Mouse (Mus musculus) adrenal gland, postnatal 4 days (tissue): ENCODE data around the gene Ick. TPM values are rescaled to one million over a fixed set of nuclear protein-coding genes. Genes with fewer than 3 reads are reported as not detected.
A peak's percentile ranks its signal among the peaks of the same experiment; 100 is the strongest.

Experiments used
- DNase-seq, 2 experiments: peaks; one replicate each; pipeline ENCODE4 v3.0.0; 2021 to 2022; ENCODE audit warnings: low spot score in 2 of 2, mixed read lengths in 2 of 2
- total RNA-seq, 2 experiments: library from RNA; stranded (reverse); gene quantifications; 2 replicates each; pipeline ENCODE4 v1.2.3; 2021

Gene Ick
- total RNA-seq, 2 experiments from 2014 or later = 35.6 to 36.1 TPM

- no peak for DNase-seq
Observed at GRCm38 (mm10) chr9:78188910-78189309, 79.9 kb downstream of the Ick start.

- no peak for DNase-seq
Observed at GRCm38 (mm10) chr9:78190651-78191634, 82.0 kb downstream of the Ick start.

GRCm38 (mm10) chr9:78191736-78192135 lies 82.7 kb downstream of the Ick start:
- DNase-seq = peak in 1 of 2 experiments; percentile 28

- DNase-seq = no peak
Observed at GRCm38 (mm10) chr9:78193902-78194597, 85.1 kb downstream of the Ick start.

GRCm38 (mm10) chr9:78195034-78195433 lies 86.0 kb downstream of the Ick start:
- DNase-seq = no peak

- DNase-seq = no peak
Observed at GRCm38 (mm10) chr9:78197801-78198200, 88.8 kb downstream of the Ick start.

- DNase-seq = no peak
Observed at GRCm38 (mm10) chr9:78204194-78204593, 95.2 kb downstream of the Ick start.

GRCm38 (mm10) chr9:78208956-78209355 lies 100.0 kb downstream of the Ick start:
- no peak for DNase-seq

GRCm38 (mm10) chr9:78210079-78210478 lies 101.1 kb downstream of the Ick start:
- DNase-seq = no peak

- no peak for DNase-seq
Observed at GRCm38 (mm10) chr9:78210821-78211220, 101.8 kb downstream of the Ick start.

- no peak for DNase-seq
Observed at GRCm38 (mm10) chr9:78211521-78211920, 102.5 kb downstream of the Ick start.

GRCm38 (mm10) chr9:78212341-78213049 lies 103.5 kb downstream of the Ick start:
- no peak for DNase-seq

GRCm38 (mm10) chr9:78217074-78217473 lies 108.1 kb downstream of the Ick start:
- DNase-seq = no peak

Other genes starting within 250 kb of the Ick start
- 100 to 1,000 TPM; 226 to 250 TPM for gene Elovl5, start 191.8 kb upstream of the Ick start, total RNA-seq
- gene Gcm1, start 57.3 kb upstream of the Ick start, total RNA-seq = not detected
- 10 to 100 TPM; 64.9 to 66.5 TPM for gene Fbxo9, start 127 bp upstream of the Ick start, total RNA-seq
- 10 to 100 TPM; 55.6 to 61.1 TPM for gene Gsta4, start 73.6 kb downstream of the Ick start, total RNA-seq
- gene Gsta1, start 121.5 kb downstream of the Ick start, total RNA-seq = under 1 TPM in 1 of 2 experiments, not detected in 1; 0.36 TPM
- not detected for gene Gm3776, start 147.9 kb downstream of the Ick start, total RNA-seq
- 1 to 10 TPM in 1 of 2 experiments, not detected in 1; 6.5 TPM for gene Gm10639, start 180.7 kb downstream of the Ick start, total RNA-seq
- not detected for gene Omt2a, start 205.6 kb downstream of the Ick start, total RNA-seq
- gene Omt2b, start 218.4 kb downstream of the Ick start, total RNA-seq = not detected
- 10 to 100 TPM in 1 of 2 experiments, 1 to 10 TPM in 1; 3.0 to 18.7 TPM for gene Gsta2, start 246.6 kb downstream of the Ick start, total RNA-seq